Mouse (Mus musculus): ENCODE measurements around the gene Erf.

Erf gene

DNA sequence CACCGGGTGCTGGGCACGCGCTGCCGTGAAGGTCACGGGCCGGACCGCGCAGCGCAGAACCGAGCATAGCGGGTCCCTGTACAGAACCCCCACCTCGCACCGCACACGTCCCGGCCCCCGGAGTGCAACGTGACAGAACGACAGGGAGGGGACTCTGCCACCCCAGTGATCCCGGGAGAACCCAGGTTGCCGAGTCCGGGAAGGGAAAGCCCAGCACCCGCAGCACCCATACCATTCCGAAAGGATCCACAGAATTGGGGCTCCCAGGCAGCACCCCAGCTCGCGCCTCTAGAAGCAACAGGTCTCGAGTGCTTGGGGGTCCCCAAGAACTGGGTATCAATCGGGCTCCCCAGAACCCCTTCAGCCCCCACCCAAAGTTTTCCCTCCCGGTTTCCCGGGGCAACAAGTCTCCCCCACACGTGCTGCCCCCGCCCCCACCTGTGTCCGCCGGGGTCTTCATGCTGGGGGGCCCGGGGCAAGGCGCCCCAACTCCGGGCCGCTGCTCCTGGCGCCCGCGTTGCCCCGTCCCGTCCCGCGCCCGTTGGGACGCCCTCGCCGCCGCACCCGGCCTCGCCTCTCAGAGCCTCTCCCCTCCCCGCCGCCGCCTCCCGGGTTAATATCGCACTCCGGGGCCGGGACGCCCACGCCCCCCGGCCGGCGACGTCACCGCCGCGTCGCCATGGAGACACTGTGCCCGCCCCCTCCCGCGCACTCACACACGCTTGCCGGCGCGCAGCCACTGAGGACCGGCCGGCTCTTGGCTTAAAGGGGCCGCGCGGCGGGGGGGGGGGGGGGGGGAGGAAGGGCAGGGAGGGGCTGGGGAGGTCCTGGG, at the start of gene Erf:
Gene Erf (minus strand): TSS at position 621 of the 832 bp plus-strand sequence.
- DNase-seq (ENCODE audit: low spot score) = peak; percentile 91

GRCm38 (mm10) chr7:25297454-25298325, 47.1 kb upstream of the Erf start, which contains the start of gene Pafah1b3:
Gene Pafah1b3, minus strand, starts transcription at chr7:25297986.
- DNase-seq (ENCODE audit: low spot score) = peak; percentile 78

DNA sequence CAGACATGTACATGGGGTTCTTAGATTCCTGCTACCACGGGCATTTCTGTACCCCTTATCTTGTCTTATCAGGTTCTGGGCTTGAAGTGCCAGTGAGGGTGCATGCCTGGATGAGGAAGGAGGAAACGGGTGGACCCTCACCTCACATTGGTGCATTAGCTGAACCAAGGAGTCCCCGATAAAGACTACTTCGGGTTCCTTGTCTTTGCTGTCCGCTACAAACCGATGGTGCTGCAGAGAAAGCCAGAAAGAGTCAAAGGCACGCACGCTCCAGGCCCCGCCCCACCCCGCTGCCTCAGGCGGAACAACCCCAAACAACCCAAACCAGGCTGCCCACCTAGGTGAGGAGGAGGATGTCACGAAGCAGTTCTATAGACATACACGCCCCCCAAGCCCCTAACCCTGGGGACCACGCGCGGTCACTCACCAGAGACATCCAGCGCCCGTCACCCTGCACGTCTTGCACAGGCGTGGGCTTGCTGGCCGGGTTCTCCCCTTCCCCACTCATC, 46.4 kb upstream of the Erf start:
- no peak for DNase-seq (ENCODE audit: low spot score)

DNA sequence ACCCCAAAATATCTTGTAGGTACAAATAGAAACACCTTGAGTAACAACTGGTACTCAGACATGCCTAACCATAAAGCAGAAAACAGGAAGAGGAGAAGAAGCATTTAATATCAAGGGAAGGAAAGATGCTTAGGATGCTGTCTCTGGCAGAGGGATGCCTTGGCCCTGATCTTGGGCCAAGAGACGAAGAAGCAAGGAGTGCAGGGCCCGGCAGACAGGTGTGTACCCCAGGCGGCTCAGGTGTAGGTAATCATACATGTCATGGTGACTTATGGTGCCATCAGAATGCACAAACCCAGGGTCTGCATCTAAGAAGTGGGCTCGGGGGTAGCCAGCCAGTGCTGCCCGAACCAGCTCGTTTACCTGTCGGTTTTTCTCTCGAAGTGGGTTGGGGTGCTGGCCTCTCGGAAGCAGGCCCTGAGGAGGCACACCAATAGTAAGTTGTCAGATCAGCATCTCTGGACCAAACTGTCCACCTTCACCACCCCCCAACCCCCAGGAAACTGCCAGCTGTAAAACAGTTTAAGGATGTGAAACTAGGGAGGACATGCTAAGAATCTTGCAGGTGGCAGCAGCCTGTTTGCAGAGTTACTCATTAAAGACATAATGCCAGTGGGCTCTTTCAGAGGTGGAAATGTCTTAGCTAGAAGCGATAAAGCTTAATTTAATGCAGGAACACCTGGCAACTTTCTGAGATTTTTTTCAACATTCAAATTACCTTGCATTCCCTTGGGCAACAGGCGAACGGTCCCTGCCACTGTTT, 44.6 kb upstream of the Erf start:
- DNase-seq (ENCODE audit: low spot score) = no peak

GRCm38 (mm10) chr7:25294495-25294894, 43.9 kb upstream of the Erf start:
- DNase-seq (ENCODE audit: low spot score) = no peak

- DNase-seq (ENCODE audit: low spot score) = no peak
Measured at GRCm38 (mm10) chr7:25293191-25293739, 42.7 kb upstream of the Erf start.

- DNase-seq (ENCODE audit: low spot score) = no peak
Measured at GRCm38 (mm10) chr7:25292107-25292506, 41.5 kb upstream of the Erf start.

GRCm38 (mm10) chr7:25290911-25291310, 40.4 kb upstream of the Erf start:
- no peak for DNase-seq (ENCODE audit: low spot score)

DNA sequence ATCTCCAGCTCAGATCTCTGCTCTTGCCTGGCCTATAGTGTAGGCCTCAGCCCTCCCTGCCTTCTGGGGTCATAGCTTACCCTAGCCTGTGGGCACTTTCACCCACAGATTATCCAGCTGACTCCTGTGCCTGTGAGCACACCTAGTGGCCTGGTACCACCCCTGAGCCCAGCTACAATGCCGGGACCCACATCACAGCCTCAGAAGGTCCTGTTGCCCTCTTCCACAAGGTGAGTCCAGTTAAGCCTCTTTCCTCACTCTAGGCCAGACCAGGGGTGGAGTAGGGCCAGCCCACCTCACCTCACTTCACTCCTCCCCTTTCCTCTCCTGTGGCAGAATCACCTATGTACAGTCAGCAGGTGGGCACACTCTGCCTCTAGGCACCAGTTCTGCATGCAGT, 39.9 kb upstream of the Erf start:
- no peak for DNase-seq (ENCODE audit: low spot score)

DNA sequence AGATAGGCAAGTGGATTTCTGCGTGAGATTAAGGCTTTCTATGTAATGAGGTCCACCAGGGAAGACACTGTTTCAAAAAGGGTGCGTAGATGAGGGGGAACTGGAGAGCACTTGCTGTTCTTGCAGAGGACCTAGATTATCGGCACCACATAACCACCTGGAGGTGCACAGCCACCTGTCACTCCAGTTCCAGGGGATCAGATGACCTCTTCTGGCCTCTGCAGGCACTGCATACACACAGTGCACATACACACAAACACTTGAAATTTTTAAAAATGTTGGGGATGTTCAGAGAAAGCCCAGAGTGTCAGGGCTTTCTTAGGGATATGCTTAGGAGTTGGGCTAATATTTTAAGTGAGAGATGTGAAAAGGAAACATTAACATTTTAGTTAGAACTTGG, 39.4 kb upstream of the Erf start:
- DNase-seq (ENCODE audit: low spot score) = no peak

DNA sequence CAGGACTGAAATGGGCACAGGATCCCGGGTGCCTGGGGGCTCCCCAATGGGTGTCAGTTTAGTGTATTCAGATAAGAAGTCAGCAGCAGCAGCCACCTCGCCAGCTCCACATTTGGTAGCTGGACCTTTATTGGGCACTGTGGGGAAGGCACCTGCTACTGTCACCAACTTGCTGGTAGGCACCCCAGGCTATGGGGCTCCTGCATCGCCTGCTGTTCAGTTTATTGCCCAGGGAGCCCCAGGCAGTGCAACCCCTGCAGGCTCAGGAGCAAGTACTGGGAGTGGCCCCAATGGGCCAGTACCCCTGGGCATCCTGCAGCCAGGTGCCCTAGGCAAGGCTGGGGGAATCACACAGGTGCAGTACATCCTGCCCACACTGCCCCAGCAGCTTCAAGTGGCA, 38.2 kb upstream of the Erf start:
- DNase-seq (ENCODE audit: low spot score) = no peak

GRCm38 (mm10) chr7:25288011-25288410, 37.5 kb upstream of the Erf start:
- no peak for DNase-seq (ENCODE audit: low spot score)

DNA sequence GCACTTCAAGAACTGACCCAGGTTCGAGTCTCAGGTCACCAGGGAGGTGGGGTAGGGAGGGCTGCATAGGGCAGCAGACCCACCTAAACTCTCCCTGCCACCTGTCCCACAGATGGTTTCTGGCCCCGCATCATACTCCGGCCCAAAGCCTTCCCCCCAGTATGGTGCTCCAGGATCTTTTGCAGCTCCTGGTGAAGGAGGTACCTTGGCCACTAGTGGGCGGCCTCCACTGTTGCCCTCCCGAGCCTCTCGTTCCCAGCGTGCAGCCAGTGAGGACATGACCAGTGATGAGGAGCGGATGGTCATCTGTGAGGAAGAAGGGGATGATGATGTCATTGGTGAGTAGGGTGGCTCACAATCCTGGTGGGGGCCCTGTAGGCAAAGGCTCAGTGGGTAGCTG, 36.4 kb upstream of the Erf start:
- no peak for DNase-seq (ENCODE audit: low spot score)

DNA sequence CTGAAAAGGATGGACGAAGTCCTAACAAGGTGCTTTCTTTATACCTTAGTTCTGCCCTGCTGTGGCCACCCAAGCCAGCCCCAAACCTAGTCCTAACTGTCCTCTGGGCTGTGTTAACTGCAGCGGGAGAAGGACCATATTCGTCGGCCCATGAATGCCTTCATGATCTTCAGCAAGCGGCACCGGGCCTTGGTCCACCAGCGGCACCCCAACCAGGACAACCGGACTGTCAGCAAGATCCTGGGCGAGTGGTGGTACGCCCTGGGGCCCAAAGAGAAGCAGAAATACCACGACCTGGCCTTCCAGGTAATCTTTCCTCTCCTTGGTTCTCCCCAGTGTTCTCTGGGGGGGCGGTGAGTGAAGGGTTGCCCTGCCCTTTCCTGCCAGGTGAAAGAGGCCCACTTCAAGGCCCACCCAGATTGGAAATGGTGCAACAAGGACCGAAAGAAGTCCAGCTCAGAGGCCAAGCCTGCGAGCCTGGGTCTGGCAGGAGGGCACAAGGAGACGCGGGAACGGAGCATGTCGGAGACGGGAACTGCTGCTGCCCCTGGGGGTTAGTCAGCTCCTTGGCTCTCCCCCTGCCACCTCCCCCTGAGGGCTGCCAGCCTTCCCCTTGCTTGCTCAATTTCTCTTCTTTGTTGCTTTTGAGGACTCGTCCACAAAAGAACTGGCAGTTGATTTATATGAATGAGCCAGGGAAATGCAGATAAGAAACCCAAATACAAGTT, 35.1 kb upstream of the Erf start:
- DNase-seq (ENCODE audit: low spot score) = no peak

DNA sequence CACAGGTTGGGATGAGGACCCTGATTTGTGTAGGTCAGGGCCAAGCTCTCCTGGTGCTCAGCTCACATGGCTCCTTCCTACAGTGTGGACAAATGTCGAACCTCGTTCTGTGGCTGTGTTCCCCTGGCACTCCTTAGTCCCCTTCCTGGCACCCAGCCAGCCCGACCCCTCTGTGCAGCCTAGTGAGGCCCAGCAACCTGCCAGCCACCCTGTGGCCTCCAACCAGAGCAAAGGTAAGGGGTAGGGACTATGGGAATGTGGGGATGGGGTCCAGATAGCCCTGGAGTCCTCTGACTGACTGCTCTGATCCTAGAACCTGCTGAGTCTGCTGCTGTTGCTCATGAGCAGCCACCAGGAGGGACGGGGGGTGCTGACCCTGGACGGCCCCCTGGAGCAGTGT, 34.2 kb upstream of the Erf start:
- DNase-seq (ENCODE audit: low spot score) = no peak

GRCm38 (mm10) chr7:25284171-25284570, 33.6 kb upstream of the Erf start:
- no peak for DNase-seq (ENCODE audit: low spot score)

DNA sequence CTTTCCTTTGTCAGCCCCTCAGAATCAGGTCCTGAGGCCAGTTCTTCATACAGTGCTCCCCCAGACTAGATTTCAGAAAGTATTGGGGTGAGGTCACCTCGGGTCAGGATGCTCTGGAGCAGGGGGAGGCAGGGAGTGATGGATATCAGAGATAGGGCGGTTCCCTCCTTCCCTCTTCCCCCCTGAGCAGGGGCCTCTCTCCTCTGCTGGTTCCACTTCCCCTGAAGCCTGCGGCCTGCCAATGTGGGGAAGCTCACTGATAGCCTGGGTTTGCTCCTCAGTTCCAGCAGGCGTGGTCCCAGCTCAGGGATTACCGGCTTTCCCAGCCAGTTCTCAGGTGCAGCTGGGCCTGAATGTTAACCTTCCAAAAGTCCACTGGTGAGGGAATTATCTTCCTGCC, 33.1 kb upstream of the Erf start:
- no peak for DNase-seq (ENCODE audit: low spot score)

DNA sequence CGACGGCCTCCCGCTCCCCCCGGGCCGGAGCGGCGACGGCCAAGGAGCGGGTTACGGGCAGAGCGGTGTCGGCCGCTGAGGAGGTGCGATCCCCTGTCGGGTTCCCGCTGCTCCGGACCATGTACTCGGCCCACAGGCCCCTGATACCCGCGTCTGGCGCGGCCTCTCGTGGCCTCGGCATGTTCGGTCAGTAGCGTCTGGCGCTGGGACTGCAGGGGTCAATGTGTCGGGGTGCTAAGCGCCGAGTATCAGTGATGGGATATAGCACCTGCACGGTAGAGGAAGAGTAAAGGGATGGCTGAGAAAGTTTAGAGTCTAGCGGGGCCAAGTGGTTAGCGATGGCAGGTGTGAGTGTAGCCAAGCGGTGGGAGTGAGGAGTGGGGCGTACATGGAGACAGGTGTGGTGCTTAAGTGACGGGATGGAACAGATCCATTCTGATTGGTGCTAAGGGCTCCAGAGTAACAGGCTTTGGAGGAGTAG, 32.2 kb upstream of the Erf start:
- no peak for DNase-seq (ENCODE audit: low spot score)

- peak; percentile 97 for DNase-seq (ENCODE audit: low spot score)
Measured at GRCm38 (mm10) chr7:25281734-25282601, 31.4 kb upstream of the Erf start.

- no peak for DNase-seq (ENCODE audit: low spot score)
Measured at GRCm38 (mm10) chr7:25281166-25281733, 30.7 kb upstream of the Erf start.
